Mouse (Mus musculus): ENCODE data around the gene 1700029I15Rik.

DNA sequence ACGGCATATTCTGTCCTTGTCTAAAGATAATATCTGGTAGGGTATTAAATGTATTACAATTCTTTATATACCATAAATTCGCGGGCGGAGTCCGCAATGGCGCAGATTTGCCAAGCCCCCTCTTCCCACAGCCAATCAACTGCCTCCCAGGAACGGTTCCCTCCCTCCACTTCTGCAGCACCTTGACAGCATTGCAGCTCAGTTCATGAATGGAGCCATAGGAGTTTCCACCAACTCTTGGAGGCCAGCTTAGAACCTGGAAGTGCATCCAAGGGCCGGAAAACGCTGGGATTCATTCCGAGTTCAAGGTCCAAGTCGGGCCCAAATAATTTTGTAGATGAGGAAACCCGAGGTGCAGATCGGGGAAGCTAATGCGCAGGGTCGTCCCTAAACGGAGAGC, 7.8 kb upstream of the 1700029I15Rik start, which contains the start of the genes Pex16 and Large2:
- no peak for TF ChIP-seq JUND (conservative IDR thresholded peaks at IDR 0.05; ENCODE audit: low read depth, low read length)
- TF ChIP-seq POLR2A (IDR thresholded peaks at IDR 0.05; ENCODE audit: low read depth, low read length), result peak; percentile 45; the same call in 1 of the 2 replicates
- no peak for TF ChIP-seq POLR2AphosphoS2 (IDR thresholded peaks at IDR 0.05; ENCODE audit: low read depth, low read length)
- TF ChIP-seq SIN3A (IDR thresholded peaks at IDR 0.05; ENCODE audit: low read length), result no peak
- TF ChIP-seq TCF12 (IDR thresholded peaks at IDR 0.05; ENCODE audit: low read depth, low read length), result 0 out of 2 replicates have a peak, but pooled peaks have one; percentile 13
